Mouse (Mus musculus): ENCODE results near the gene Rmnd5b.

Gene Rmnd5b

DNA sequence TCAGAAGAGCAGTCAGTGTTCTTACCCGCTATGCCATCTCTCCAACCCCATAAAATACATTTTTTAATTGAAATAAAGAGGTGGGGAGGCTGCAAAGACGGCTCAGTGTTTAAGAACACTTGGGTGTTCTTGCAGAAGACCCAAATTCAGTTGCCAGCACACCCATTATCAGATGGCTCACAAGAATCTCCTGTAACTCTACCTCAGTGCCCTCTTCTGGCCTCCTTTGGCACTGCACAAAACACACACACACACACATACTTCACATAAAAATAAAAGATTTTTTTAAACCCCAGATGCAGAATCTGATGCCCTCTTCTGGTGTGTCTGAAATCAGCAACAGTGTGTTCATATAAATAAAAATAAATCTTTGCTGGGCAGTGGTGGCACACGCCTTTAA lies 46.9 kb downstream of the Rmnd5b start:
- DNase-seq: no peak

DNA sequence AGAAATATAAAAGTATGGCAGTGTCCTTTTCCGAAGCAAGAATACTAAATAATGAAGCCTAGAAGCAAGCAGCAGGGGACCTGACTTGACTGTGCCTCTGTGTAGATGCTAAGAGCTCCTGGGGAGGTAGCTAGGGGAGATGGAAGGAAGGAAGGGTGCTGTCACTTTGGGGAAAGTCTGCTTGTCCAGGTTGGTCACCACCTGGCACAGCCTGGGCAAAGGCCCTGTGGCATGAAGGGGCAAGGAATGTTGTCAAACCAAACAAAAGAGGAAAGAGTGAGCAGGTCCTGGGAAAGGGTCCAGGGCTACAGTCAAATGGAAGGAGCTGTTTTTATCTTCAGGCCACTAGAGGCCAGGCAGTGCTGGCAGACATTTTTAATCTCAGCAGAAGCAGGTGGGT lies 48.6 kb downstream of the Rmnd5b start:
- DNase-seq: no peak

DNA sequence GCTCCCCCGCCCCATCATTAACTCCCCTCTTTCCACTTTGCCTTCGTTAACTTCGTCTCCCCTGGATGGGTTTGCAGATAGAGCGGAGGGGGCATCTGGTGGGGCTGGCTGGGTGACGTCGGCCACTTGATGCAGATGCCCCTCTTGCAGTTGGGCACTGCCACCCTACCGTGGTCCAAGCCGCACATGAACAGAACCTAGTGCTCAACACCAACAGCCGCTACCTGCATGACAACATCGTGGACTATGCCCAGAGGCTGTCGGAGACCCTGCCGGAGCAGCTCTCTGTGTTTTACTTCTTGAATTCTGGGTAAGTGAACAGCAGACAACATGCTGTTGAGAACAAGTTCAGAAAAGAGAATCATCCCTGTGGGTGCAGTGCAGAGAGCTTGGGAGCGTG lies 49.3 kb downstream of the Rmnd5b start:
- DNase-seq: no peak

DNA sequence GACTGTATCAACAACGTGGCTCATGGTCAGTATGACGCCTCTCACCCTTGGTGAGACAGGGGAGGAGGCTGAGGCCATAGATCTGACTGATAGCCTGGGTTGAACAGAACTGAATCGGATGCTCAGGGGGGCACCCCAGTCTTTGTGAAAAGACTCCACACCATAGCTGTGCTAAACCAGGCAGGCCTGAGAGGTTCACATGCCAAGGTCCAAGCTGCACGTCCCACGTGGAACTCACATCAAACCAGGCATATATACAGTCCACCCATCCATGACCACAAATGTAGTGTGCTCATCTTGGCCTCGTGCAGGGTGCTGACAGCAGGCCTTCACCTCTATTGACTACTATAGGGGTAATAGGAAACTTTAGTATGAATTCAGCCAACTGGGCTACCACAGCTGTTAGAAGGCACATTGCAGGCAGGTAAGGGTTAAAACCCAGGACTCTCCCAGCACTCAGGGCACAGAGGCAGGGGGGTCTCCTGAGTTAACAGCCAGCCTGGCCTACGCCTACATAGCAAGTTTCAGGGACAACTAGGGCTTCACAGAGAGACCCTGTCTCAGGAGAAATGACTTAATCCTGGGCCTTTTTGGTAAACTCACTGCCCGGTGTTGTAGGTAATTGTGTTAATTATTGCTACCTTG lies 50.0 kb downstream of the Rmnd5b start:
- DNase-seq: no peak

DNA sequence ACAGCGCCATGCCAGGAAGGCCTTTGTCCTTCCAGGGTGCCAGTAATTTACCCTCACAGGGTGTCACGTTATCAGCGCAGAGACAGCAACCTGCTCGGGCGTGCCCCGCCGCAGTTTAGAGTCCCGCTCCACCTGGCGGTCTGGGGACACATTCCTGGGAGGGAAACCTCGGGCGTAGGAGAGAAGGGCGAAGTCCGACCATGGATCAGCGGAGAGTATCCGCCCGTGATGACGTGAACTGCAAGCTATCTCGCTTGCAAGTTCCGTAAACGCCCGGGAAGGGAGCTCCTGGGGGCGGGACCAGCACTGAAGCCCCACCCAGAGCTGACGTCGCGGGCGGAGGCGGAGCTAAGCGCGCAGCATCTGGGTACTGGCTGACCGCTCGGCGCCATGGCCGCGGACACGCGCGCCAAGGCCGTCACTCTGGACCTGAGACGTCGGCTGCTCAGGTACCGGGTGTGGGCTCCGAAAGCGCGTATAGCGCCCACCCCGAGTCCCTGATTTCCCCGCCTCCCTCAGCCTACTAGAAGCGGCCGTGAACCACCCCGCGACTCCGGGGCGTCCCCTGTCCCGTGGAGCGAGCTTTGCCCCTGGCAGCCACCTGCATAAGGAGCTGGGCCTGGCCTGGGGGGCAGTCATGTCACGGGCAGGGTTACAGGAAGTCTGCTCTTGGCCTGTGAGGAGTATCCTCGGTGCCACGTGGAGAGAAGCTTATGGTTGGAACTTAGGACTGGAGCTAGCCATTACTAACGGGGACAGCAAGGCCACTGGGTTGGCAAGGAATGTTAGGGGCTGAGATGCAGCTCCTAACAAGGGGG lies 51.1 kb downstream of the Rmnd5b start, which contains the start of gene Phykpl:
TSS of gene Phykpl (plus strand) at position 327 of the 818 bp plus-strand sequence.
- DNase-seq: peak; percentile 98

DNA sequence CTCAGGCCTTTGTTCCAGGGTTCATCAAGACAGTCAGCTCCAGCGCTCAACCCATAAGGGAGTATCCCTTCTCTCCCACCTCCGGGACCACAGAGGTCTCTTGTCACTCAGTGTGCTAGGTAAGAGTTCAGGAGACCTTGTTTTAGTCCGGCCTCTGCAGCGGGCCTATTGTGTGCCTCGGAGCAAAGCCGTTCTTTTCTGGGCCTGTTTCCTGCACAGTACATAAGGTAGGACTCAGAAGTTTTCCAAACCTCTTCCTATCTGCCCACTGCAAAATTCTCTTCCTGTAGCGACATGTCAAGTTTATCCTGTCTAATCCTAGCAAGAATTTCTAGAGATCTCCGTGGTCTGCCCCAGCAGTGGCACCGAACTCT lies 51.7 kb downstream of the Rmnd5b start:
- DNase-seq: no peak

DNA sequence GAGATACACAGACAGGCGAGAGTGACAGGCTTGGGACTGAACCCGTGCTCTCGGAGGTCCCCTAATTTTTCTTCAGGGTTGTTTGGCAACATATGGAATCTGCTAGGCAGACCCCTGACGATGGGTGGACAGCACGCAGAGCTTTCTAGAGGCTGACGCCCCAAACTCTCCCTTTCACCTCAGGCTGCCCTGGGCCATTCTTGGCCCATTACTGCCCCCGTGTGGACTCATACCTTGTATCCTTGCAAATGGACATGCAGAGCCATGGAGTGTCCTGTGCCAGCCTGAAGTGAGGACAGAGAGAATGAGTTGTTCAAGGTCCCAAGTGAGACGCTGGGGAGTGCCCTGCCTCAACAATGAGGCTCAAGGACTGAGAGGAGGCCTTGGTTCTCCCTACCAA lies 53.0 kb downstream of the Rmnd5b start:
- DNase-seq: peak; percentile 85

DNA sequence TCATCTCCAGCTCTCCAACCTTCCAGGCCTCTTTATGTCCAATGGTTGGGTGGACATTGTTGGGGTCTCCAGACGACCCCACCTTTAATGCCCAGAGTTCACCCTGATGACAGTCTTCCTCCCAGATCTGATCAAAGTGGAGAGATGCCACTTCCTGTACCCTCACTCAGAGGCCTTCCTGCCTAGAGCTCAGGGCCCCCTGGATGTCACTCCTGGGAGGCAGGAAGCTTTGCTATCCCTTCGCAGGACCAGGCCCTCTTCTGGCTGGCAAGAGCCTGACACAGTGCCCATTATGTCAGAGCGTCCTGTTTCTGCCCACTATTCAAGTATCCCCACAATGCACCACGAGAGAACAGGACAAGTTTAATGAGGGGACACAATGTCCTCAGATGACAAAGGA lies 56.7 kb downstream of the Rmnd5b start:
- DNase-seq: no peak

DNA sequence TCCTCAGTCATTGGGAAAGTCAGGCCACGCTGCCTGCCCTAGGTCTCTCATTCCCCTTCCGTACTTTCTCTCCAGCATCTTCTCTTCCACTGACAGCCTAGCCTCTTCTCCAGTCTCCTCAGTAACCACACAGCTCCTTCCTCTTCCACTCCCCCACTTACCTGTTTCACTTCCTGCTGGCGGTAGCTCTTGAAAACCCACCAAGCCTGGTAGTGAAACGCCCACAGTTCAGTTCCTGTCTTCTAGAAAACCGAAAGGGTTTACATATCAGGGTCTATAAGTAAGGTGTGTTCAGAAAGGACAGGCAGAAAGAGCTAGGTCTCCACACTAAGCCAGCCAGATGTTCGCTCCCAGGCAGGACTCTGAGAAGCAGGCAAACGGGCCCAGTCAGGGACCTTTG lies 58.1 kb downstream of the Rmnd5b start:
- no peak for DNase-seq

DNA sequence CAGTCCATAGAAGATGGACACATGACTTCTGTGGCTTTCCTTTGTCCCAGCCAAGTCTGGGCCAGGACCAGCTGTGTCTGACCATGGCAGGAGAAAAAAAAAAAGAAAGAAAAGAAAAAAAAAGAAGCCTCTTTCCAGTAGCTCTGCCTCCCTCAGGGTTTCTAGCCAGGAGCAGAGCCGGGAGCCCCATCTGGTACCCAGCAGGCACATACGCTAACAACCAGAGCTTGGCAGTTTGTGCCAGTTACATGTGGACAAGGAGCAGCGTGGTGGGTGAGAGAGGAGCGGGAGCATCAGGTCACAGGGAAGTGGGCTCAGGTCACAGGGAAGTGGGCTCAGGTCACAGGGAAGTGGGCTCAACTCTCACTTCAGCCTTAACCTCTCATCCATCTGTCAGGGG lies 59.2 kb downstream of the Rmnd5b start:
- DNase-seq: no peak
